ENCODE assay signal across 8 mouse cellular contexts in genomic region chr10:81648803-81649775, GRCm38 (mm10). TPM values are rescaled to one million over a fixed set of nuclear protein-coding genes. Genes with fewer than 3 reads are reported as not detected.
DNase-seq lines count a peak whose midpoint lies in the region; ATAC-seq and TF ChIP-seq lines count a peak whose summit lies in the region.
"Not testable (repeated sequence)": the region's sequence is repeated elsewhere in the genome, so short reads cannot be mapped to it uniquely, and the experiment has no call there.

Gm10778 (plus strand) TSS chr10:81649059.

- ATAC-seq in embryonic facial prominence, embryonic 14.5 days (ENCODE audit: low read depth): peak; percentile 95
- ATAC-seq in limb, embryonic 12.5 days (ENCODE audit: insufficient number of reproducible peaks, insufficient read depth, low FRiP score, low TSS enrichment, low read depth): peak; percentile 84
- peak; percentile 95 for ATAC-seq in midbrain, embryonic 14.5 days (ENCODE audit: low FRiP score, low TSS enrichment)

- H3K4me1 ChIP-seq in bone marrow, adult 2 months (ENCODE audit: control insufficient read depth, insufficient read depth, low read length); embryonic facial prominence, embryonic 14.5 days (ENCODE audit: control insufficient read depth, insufficient read depth, low read length); limb, embryonic 12.5 days (replicated peaks); midbrain, embryonic 14.5 days (ENCODE audit: control insufficient read depth, insufficient read depth, low read length): not testable (repeated sequence)

- TF ChIP-seq CTCF in bone marrow, adult 2 months (IDR thresholded peaks at IDR 0.05; ENCODE audit: control insufficient read depth, insufficient read depth, low read length): not testable (repeated sequence)

- H3K27ac ChIP-seq in bone marrow, adult 2 months (ENCODE audit: control insufficient read depth, insufficient read depth, low read depth, low read length, poor library complexity): peak within 1 kb of the TSS; percentile 52; the same call in 1 of the 2 replicates
- peak within 1 kb of the TSS; percentile 72; the same call in 1 of the 2 replicates for H3K27ac ChIP-seq in embryonic facial prominence, embryonic 14.5 days (replicated peaks; ENCODE audit: low read depth, low read length)
- peak within 1 kb of the TSS; percentile 84 for H3K27ac ChIP-seq in limb, embryonic 12.5 days
- peak within 1 kb of the TSS; percentile 83 for H3K27ac ChIP-seq in midbrain, embryonic 14.5 days (replicated peaks; ENCODE audit: low read depth, low read length)

- peak within 1 kb of the TSS; percentile 65 for H3K4me3 ChIP-seq in bone marrow, adult 2 months (replicated peaks; ENCODE audit: control insufficient read depth, low read depth, low read length)
- peak within 1 kb of the TSS; percentile 51 for H3K4me3 ChIP-seq in embryonic facial prominence, embryonic 14.5 days (ENCODE audit: low read depth, low read length)
- H3K4me3 ChIP-seq in limb, embryonic 12.5 days (replicated peaks): peak within 1 kb of the TSS; percentile 57
- H3K4me3 ChIP-seq in midbrain, embryonic 14.5 days (replicated peaks; ENCODE audit: low read depth, low read length): peak within 1 kb of the TSS; percentile 47

- DNase-seq in A20 (ENCODE audit: low read depth, low spot score): peak; percentile 93
- peak; percentile 93 for DNase-seq in embryonic facial prominence, embryonic 14.5 days (ENCODE audit: low spot score)
- DNase-seq in heart, adult 8-10 months (ENCODE audit: low spot score): peak; percentile 91
- DNase-seq in kidney, adult 8-10 months: peak; percentile 83 to 90
- DNase-seq in midbrain, embryonic 14.5 days: peak; percentile 95
- DNase-seq in spleen, adult 12 weeks (ENCODE audit: low spot score): peak; percentile 83

- not testable (repeated sequence) for H3K36me3 ChIP-seq in embryonic facial prominence, embryonic 14.5 days (ENCODE audit: control insufficient read depth, insufficient read depth, low read length); midbrain, embryonic 14.5 days (ENCODE audit: control insufficient read depth, insufficient read depth, low read length)
- H3K36me3 ChIP-seq in limb, embryonic 12.5 days: peaks cover 16% of the 10 kb centered on the region; the same call in 1 of the 2 replicates

- peak within 1 kb of the TSS; percentile 66 for H3K9ac ChIP-seq in embryonic facial prominence, embryonic 14.5 days (ENCODE audit: low read depth, low read length)
- H3K9ac ChIP-seq in limb, embryonic 12.5 days (replicated peaks): peak within 1 kb of the TSS; percentile 67
- H3K9ac ChIP-seq in midbrain, embryonic 14.5 days (replicated peaks; ENCODE audit: low read length): peak within 1 kb of the TSS; percentile 49; the same call in 1 of the 2 replicates

- 4% methylated on average over 39 of the region's 52 CpGs for WGBS in bone marrow, adult 2 months
- 4% methylated on average over 26 of the region's 52 CpGs for WGBS in embryonic facial prominence, embryonic 14.5 days
- 3% methylated on average over 38 of the region's 52 CpGs for WGBS in limb, embryonic 12.5 days
- 3% methylated on average over 34 of the region's 52 CpGs for WGBS in midbrain, embryonic 14.5 days

- H3K27me3 ChIP-seq in embryonic facial prominence, embryonic 14.5 days (replicated peaks; ENCODE audit: control insufficient read depth, insufficient read depth, low read length); limb, embryonic 12.5 days; midbrain, embryonic 14.5 days (ENCODE audit: control insufficient read depth, insufficient read depth, low read length): not testable (repeated sequence)

- H3K4me2 ChIP-seq in embryonic facial prominence, embryonic 14.5 days (ENCODE audit: low read depth, low read length): peak within 1 kb of the TSS; percentile 61
- H3K4me2 ChIP-seq in limb, embryonic 12.5 days: peak within 1 kb of the TSS; percentile 64
- H3K4me2 ChIP-seq in midbrain, embryonic 14.5 days (ENCODE audit: low read length): peak within 1 kb of the TSS; percentile 59

- H3K9me3 ChIP-seq in embryonic facial prominence, embryonic 14.5 days (ENCODE audit: control insufficient read depth, low read length): peaks cover 23% of the 10 kb centered on the region
- not testable (repeated sequence) for H3K9me3 ChIP-seq in limb, embryonic 12.5 days
- H3K9me3 ChIP-seq in midbrain, embryonic 14.5 days (ENCODE audit: control insufficient read depth, low read length): peaks cover 11% of the 10 kb centered on the region

- TF ChIP-seq POLR2A in bone marrow, adult 2 months (IDR thresholded peaks at IDR 0.05; ENCODE audit: borderline replicate concordance, control insufficient read depth, low read depth, low read length): not testable (repeated sequence)

RNA-seq across cellular contexts. Expression of gene Gm10778, which starts in this region (rescaled TPM):
- not detected in 2 replicates for polyA plus RNA-seq in bone marrow, adult 2 months (2011; ENCODE audit: insufficient read depth, insufficient read length, low replicate concordance, missing spikeins)
- polyA plus RNA-seq in embryonic facial prominence, embryonic 14.5 days (2014; fragmentation: Nextera tagmentation; extraction: Ambion mirVana): 3.3 and 3.7 TPM in 2 replicates
- 1 to 10 TPM; 1.8 to 2.2 (median 2.1) TPM for total RNA-seq in heart, adult 8-10 months (2022)
- polyA plus RNA-seq in limb, embryonic 12.5 days (2016; fragmentation: Nextera tagmentation; extraction: Ambion mirVana): 4.9 and 5.1 TPM in 2 replicates
- 7.8 and 8.2 TPM in 2 replicates for polyA plus RNA-seq in midbrain, embryonic 14.5 days (2014; fragmentation: Nextera tagmentation; extraction: Ambion mirVana)

Comparison
In these comparisons a context has a peak if more than half of its experiments do, and no peak if none do; other contexts are left out.
1. Peak in every context shown above with its lines: DNase-seq, ATAC-seq, H3K4me3 ChIP-seq and H3K27ac ChIP-seq.